Mouse (Mus musculus) midbrain, postnatal 0 days (tissue): ENCODE results near the gene Hnf1b. TPM values are rescaled to one million over a fixed set of nuclear protein-coding genes. Genes with fewer than 3 reads are reported as not detected.

Experiments used
- ATAC-seq: fragments of 200-750 bp; cut with Nextera tagmentation; 2 replicates; pipeline ENCODE4 v1.8.0; 2017; ENCODE audit warnings: moderate number of reproducible peaks, mild to moderate bottlenecking, moderate TSS enrichment, moderate library complexity; ENCODE audit not compliant: low FRiP score
- DNase-seq: peaks from one replicate; pipeline ENCODE4 v3.0.0-alpha.2; 2015; ENCODE audit warnings: low spot score
- H3K27ac ChIP-seq: fragments of 300-500 bp; sonication (generic); 2 replicates; pipeline ENCODE4 v1.5.1; 2014; ENCODE audit warnings: low read depth, mild to moderate bottlenecking, low read length, mixed read lengths
- H3K27me3 ChIP-seq: fragments of 300-500 bp; sonication (generic); 2 replicates; pipeline ENCODE4 v1.6.1; 2014; ENCODE audit warnings: low read length, control low read depth, mixed read lengths; ENCODE audit not compliant: insufficient read depth
- H3K36me3 ChIP-seq: fragments of 300-500 bp; sonication (generic); 2 replicates; pipeline ENCODE4 v1.6.1; 2014; ENCODE audit warnings: low read length, control low read depth, mixed read lengths; ENCODE audit not compliant: insufficient read depth
- H3K4me1 ChIP-seq: fragments of 300-500 bp; sonication (generic); 2 replicates; pipeline ENCODE4 v1.6.1; 2014; ENCODE audit warnings: mild to moderate bottlenecking, control low read depth, antibody characterized with exemption, low read length, mixed read lengths; ENCODE audit not compliant: insufficient read depth
- H3K4me2 ChIP-seq: fragments of 300-500 bp; sonication (generic); 2 replicates; pipeline ENCODE4 v1.6.1; 2014; ENCODE audit warnings: low read depth, mild to moderate bottlenecking, low read length, mixed read lengths; ENCODE audit not compliant: poor library complexity, severe bottlenecking
- H3K4me3 ChIP-seq: fragments of 300-500 bp; sonication (generic); 2 replicates; pipeline ENCODE4 v1.5.1; 2014; ENCODE audit warnings: low read depth, mild to moderate bottlenecking, low read length, moderate library complexity
- H3K9ac ChIP-seq: fragments of 300-500 bp; sonication (generic); replicated peaks from 2 replicates; pipeline ENCODE4 v1.6.1; 2014; ENCODE audit warnings: mild to moderate bottlenecking, low read length, moderate library complexity, mixed read lengths; ENCODE audit not compliant: poor library complexity, severe bottlenecking
- H3K9me3 ChIP-seq: fragments of 300-500 bp; sonication (generic); 2 replicates; pipeline ENCODE4 v1.6.1; 2016; ENCODE audit warnings: low read length, control low read depth
- CTCF ChIP-seq: IDR thresholded peaks from 2 replicates; pipeline ENCODE4 v1.5.1; 2016; ENCODE audit warnings: antibody characterized with exemption, mild to moderate bottlenecking
- WGBS: fragments of 180-500 bp; shearing (Covaris S2); extraction: QIAGEN DNeasy Blood & Tissue Kit; methylation state at CpG from one replicate; pipeline ENCODE4 v1.1.7; 2014; 5-methylcytosine and 5-hydroxymethylcytosine counted together
- polyA plus RNA-seq: library from polyadenylated mRNA; unstranded; fragments of >200 nt; fragmentation: Nextera tagmentation; extraction: Ambion mirVana; gene quantifications from 2 replicates; pipeline ENCODE4 v1.2.1, GENCODE M21; 2015
- total RNA-seq: library from RNA; depleted of rRNA; stranded (reverse); fragments of >200 nt; gene quantifications from 2 replicates; pipeline ENCODE4 v1.2.3, GENCODE M21; 2014

Gene Hnf1b
- total and polyA plus RNA-seq, 2 experiments from 2014 or later = 0.31 TPM; not detected in 1

GRCm38 (mm10) chr11:83873509-83873908 lies 23.6 kb downstream of the Hnf1b start:
- ATAC-seq = no peak
- H3K4me1 ChIP-seq = no peaks in the 10 kb centered on the region
- no peaks in the 10 kb centered on the region for H3K36me3 ChIP-seq
- H3K9ac ChIP-seq = no peak overlapping the region
- 85% methylated on average over 9 of the region's 9 CpGs for WGBS
- no peak overlapping the region for H3K4me3 ChIP-seq
- DNase-seq = no peak
- H3K27ac ChIP-seq = no peak overlapping the region
- H3K27me3 ChIP-seq = no peaks in the 10 kb centered on the region
- no peaks in the 10 kb centered on the region for H3K9me3 ChIP-seq
- TF ChIP-seq CTCF = no peak
- no peak overlapping the region for H3K4me2 ChIP-seq

GRCm38 (mm10) chr11:83876630-83877029 lies 26.8 kb downstream of the Hnf1b start:
- no peak for TF ChIP-seq CTCF
- Histone ChIP-seq H3K27me3 (no peaks in the 10 kb centered on the region), H3K27ac (no peak overlapping the region), H3K4me1 (no peaks in the 10 kb centered on the region), H3K9ac (no peak overlapping the region), H3K4me3 (no peak overlapping the region), H3K4me2 (no peak overlapping the region), H3K9me3 (no peaks in the 10 kb centered on the region), H3K36me3 (no peaks in the 10 kb centered on the region)
- WGBS = 90% methylated on average over 7 of the region's 7 CpGs
- ATAC-seq (no peak), DNase-seq (no peak)

GRCm38 (mm10) chr11:83877765-83878164 lies 27.9 kb downstream of the Hnf1b start:
- Histone ChIP-seq H3K9ac (no peak overlapping the region), H3K27me3 (no peaks in the 10 kb centered on the region), H3K4me2 (no peak overlapping the region), H3K36me3 (no peaks in the 10 kb centered on the region), H3K4me1 (no peaks in the 10 kb centered on the region), H3K4me3 (no peak overlapping the region), H3K9me3 (no peaks in the 10 kb centered on the region), H3K27ac (no peak overlapping the region)
- TF ChIP-seq CTCF = no peak
- 85% methylated on average over 8 of the region's 8 CpGs for WGBS
- ATAC-seq = no peak
- no peak for DNase-seq

DNA sequence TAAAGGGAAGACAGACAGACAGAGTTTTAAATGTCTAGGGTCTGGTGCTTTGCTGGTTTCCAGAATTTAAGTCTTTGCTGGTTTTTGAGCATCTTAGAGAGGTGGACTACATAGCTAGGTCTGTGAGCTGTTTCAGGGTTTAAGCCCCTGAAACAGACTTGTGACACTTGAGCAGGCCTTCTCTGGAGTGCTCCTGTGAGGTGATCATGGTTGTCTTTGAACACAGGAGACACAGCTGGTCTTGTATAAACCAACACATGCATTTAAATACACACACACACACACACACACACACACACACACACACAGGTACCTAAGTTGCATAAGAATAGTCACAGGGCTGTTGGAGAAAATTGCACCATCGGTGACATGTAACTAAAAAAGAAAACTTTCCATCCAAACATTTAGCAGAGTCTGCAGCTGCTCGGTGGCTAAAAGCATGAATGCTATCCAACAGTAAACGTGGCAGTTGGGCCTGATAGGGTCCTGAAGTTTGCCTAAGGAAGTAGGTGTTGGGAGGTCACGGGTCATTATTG lies 28.6 kb downstream of the Hnf1b start:
- Histone ChIP-seq H3K9me3 (no peaks in the 10 kb centered on the region), H3K27me3 (no peaks in the 10 kb centered on the region), H3K9ac (no peak overlapping the region), H3K4me3 (no peak overlapping the region), H3K4me2 (no peak overlapping the region), H3K27ac (no peak overlapping the region), H3K4me1 (no peaks in the 10 kb centered on the region), H3K36me3 (no peaks in the 10 kb centered on the region)
- no peak for TF ChIP-seq CTCF
- no peak for ATAC-seq
- WGBS = 81% methylated on average over 4 of the region's 4 CpGs
- DNase-seq = no peak

- H3K4me3 ChIP-seq = no peak overlapping the region
- no peak overlapping the region for H3K27ac ChIP-seq
- 79% methylated on average over 3 of the region's 3 CpGs for whole genome bisulfite sequencing
- peak; percentile 17 for DNase-seq
- no peaks in the 10 kb centered on the region for H3K9me3 ChIP-seq
- no peak for ATAC-seq
- TF ChIP-seq CTCF = no peak
- no peaks in the 10 kb centered on the region for H3K36me3 ChIP-seq
- no peak overlapping the region for H3K9ac ChIP-seq
- H3K4me1 ChIP-seq = no peaks in the 10 kb centered on the region
- no peaks in the 10 kb centered on the region for H3K27me3 ChIP-seq
- no peak overlapping the region for H3K4me2 ChIP-seq
These were observed 29.3 kb downstream of the Hnf1b start for GRCm38 (mm10) chr11:83879130-83879529.

DNA sequence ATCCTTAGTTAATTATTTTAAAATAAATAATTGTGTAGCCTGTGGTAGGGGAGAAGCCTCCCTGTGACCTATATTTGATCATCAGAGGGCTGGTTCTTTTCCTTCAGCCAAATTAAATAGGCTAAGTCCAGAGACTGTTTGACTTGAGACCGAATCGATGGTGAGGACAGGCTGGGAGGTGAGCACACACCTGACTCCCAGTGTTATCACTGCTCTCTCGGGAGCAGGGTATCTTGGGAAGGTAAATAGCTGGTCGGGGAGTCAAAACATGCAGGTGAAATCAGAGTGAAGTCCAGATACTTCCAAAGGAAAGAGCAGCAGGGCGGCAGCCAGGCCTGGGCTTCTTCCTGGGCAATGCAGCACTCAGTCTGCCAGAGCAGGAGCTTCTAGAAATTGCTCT lies 31.6 kb downstream of the Hnf1b start:
- Histone ChIP-seq H3K27ac (no peak overlapping the region), H3K4me1 (no peaks in the 10 kb centered on the region), H3K36me3 (no peaks in the 10 kb centered on the region), H3K9ac (no peak overlapping the region), H3K4me2 (no peak overlapping the region), H3K4me3 (no peak overlapping the region), H3K27me3 (no peaks in the 10 kb centered on the region), H3K9me3 (no peaks in the 10 kb centered on the region)
- DNase-seq (no peak), ATAC-seq (no peak)
- no peak for TF ChIP-seq CTCF
- WGBS = 87% methylated on average over 5 of the region's 5 CpGs
